Mouse (Mus musculus): ENCODE measurements at regions not wholly inside any gene's neighbourhood (a gene's known extent, or its start where the extent isn't known, plus 50 kb on each side); places are given as distances from the start of the nearest gene placed in this dataset.
"Not testable (repeated sequence)": the region's sequence is repeated elsewhere in the genome, so short reads cannot be mapped to it uniquely, and the experiment has no call there.

GRCm38 (mm10) chr9:14060257-14060656 is 214.6 kb upstream of the Sesn3 start:
- no peak for DNase-seq

DNA sequence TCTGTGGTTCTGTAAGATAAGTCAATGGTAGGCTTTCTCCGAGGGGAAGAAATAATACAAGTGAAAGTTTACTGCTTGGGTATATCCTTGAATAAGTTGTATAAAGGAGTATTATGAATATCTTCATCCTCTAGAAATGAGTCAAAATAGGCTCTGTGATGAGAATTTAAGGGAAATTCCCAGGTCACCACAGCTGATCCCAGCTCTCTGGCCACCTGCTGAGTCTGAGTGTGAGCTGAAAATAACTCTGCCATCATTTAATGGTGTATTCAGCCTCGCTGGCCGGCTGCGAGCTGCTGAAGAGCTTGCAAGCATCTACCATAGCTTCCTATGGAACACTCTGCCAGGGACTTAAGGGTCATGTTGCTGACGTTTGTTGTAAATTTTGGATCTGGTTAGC is 213.5 kb upstream of the Sesn3 start:
- no peak for DNase-seq

- no peak for DNase-seq
These were observed 213.0 kb upstream of the Sesn3 start for GRCm38 (mm10) chr9:14061840-14062239.

DNA sequence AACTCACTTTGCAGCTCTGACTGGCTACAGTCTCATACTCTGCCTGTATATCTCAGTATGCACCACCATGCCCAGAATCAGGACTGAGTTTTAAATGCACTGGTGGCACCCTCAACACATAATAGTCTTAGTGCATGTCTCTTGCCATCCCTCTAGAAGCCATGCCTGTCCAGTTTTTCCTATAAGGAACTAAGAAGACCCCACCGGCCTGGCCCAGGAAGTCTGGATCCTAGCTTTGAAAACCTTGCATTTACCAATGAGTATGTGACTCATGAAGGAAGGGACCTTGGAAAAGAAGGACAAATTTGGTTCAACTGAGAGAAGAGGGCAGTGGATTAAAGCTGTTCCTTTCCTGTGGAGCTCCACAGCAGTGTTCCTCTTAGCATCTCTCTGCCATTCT is 212.2 kb upstream of the Sesn3 start:
- no peak for DNase-seq

GRCm38 (mm10) chr9:14066741-14067140 is 208.1 kb upstream of the Sesn3 start:
- not testable (repeated sequence) for DNase-seq

DNA sequence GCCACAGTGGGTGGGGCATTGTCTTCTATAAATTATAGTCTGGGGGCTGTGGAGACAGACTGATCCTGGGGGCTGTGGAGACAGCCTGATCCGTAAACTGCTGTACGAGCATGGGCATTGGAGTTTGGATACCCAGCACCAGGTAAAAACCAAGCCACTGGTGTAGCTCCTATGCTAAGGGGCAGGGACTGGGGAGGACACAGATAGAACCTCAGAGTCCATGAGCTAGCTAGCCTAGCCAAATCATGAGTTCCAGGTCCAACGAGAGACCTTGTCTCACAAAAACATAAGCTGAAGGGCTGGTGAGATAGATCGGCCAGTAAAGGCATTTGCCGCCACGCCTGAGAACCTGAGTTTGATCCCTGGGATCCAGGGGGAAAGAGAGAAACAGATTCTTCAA is 205.8 kb upstream of the Sesn3 start:
- DNase-seq: no peak

DNA sequence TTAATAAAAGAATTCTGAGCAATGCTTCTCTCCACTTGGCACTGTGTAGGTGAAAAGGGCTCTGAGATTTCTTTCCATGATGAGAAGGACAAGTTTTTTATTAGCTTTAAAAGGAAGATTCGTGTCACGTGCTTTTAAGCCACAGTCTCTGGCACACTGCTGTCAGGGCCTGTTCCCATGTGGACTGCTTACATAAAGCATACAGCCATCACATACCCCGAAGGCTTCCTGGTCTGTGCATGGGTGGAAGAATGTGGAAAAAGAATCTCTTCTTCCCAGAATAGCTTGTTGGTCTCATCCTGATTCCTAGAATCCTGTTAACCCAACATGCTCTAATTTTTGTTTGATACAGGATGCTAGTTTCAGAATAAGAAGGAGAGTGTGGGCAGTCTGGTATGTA is 205.1 kb upstream of the Sesn3 start:
- no peak for DNase-seq

DNA sequence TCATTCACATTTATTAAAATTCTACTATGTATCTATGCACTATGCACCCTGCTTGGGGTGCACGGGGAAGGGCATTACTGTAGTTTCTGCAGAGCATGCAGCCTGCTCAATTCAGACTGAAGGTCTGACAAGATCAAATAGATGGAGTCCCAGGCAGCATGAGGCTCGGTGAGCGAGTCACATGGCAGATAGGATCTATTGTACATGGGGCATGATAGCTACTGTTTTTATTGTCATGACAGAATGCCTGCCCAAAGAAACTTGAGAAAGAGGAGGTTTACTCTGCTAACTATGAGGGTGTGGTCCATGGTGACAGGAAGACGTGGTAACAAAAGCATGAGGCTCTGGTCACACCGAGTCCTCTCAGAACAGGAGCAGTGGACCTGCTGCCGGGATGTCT is 203.1 kb upstream of the Sesn3 start:
- no peak for DNase-seq

- no peak for DNase-seq
These were observed 201.9 kb upstream of the Sesn3 start for GRCm38 (mm10) chr9:14072950-14073349.

DNA sequence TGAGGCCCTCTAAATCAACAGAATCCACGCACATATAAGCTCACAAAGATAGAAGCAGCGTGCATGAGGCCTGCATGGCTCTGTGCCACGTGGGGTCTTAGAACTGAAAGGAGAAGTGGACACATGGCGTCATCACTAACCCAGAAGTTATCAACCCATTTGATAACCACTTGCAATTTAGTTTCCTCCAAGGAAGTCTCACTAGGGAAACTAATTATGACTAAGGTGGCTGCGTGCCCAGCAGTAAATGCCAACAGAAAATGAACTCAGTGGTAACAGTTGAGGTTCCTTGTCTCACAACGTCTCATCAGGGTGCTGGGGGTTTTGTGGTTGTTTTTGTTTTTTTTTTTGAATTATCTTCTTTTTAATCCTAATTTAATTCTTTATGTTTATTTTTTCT is 200.6 kb upstream of the Sesn3 start:
- no peak for DNase-seq

DNA sequence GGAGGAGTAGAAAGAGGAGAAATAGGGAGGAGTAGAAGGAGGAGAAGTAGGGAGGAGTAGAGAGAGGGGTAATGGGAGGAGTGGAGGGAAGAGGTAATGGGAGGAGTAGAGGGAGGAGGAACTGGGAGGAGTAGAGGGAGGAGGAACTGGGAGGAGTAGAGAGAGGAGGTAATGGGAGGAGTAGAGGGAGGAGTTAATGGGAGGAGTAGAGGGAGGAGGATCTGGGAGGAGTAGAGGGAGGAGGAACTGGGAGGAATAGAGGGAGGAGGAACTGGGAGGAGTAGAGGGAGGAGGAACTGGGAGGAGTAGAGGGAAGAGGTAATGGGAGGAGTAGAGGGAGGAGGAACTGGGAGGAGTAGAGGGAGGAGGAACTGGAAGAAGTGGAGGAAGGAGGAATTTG is 200.0 kb upstream of the Sesn3 start:
- not testable (repeated sequence) for DNase-seq

GRCm38 (mm10) chr9:14075452-14075851 is 199.4 kb upstream of the Sesn3 start:
- peak; percentile 51 for DNase-seq

- DNase-seq: no peak
These were observed 199.0 kb upstream of the Sesn3 start for GRCm38 (mm10) chr9:14075868-14076267.

- DNase-seq: no peak
These were observed 198.1 kb upstream of the Sesn3 start for GRCm38 (mm10) chr9:14076728-14077127.

DNA sequence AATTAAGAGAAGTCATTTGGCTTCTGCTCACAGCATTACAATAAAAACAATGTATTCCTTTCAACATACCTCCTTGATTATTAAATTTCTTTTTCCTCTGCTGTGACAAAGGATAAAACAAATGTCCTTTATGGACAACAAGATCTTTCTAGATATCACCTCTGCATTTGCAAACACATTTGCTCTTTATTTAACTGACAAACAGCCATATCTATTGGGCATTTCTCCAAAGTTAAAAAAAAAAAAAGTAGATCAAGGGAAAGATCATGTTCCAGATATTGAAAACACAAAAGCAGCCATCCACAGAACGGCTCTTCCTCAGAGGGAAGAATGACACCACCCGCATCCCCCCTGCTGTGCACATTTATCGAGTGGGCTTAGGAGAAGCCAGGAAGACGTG is 193.7 kb upstream of the Sesn3 start:
- DNase-seq: no peak

GRCm38 (mm10) chr9:14086201-14086600 is 188.7 kb upstream of the Sesn3 start:
- no peak for DNase-seq

DNA sequence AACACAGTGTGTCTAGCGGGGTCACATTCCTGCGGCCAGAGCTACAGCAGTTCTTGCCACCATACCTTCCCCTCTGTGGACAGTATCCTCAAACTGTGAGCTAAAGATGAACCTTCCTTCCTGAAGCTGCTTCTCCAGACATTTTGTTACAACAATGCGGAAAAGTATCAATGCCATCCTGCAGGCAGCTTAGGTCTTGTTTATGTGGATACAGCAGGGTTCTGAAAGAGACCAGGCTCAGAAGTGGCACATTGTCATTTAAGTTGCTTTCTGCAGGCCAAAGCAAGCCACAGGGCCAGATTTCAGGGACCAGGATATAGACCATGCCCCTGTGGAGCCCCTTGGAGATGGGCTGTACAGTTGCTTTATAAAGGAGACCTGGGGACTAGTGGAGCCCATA is 188.3 kb upstream of the Sesn3 start:
- no peak for DNase-seq

- DNase-seq: no peak
These were observed 187.0 kb upstream of the Sesn3 start for GRCm38 (mm10) chr9:14087874-14088273.

GRCm38 (mm10) chr9:14089791-14090256 is 185.0 kb upstream of the Sesn3 start:
- peak; percentile 49 for DNase-seq

DNA sequence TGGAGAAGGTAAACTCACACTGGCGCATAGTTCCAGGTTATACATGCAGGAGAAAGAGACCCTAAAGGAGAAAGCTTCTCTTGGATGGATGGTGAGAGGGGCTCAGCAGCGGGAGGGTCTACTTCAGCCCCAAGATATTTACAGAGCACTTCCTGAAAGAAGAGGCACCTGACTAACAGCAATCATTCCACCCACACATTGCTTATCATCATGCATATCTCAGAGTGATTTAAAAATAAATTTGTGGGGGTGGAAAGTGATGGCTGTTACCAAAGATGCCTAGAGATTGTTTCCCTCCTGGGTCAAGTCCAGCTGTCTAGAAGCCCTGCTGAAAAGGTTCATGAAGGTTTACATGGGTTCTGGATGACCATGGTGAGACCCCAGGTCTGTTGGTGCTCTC is 184.4 kb upstream of the Sesn3 start:
- DNase-seq: no peak

- DNase-seq: no peak
These were observed 183.6 kb upstream of the Sesn3 start for GRCm38 (mm10) chr9:14091099-14091930.

DNA sequence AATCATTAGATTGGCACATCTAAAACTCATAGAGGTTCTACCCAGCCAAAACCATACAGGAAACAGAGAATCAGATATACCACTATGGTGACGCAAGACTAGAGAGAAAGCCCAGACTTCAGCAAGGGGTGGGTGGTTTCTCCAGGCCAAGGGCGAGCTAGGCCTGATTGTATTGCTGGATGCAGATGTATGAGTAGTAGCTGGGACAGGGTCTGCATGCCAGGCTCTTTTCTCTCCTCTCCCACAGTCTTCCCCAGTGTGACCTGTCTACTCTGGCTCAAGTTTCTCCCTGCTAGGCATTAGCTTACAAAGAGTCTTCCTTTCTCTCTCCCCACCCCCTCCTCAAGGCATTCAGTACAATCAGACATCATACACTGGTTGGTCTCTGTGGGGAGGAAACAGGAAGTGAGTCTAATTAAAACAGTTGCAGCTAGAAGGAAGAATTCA is 181.8 kb upstream of the Sesn3 start:
- DNase-seq: no peak

GRCm38 (mm10) chr9:14103538-14103937 is 171.3 kb upstream of the Sesn3 start:
- DNase-seq: no peak

- DNase-seq: no peak
These were observed 169.9 kb upstream of the Sesn3 start for GRCm38 (mm10) chr9:14104921-14105320.

DNA sequence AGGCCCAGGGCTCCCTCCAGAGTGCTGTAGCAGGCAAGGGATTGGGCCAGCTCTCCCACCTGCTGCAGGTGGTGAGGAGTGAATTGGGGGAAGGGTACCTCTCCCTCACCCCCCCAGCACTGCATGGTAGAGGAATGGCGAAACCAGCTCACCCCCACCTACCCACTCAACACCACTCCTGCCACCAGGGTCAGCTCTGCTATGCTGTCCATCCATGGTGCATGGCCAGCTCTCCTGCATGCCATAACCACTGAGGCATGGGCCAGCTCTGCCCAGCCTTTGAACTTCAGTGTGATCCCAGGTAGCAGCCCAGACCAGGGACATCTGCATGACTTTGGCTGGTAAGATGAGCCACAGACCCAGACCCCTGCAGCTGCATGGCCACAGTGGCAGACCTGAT is 168.5 kb upstream of the Sesn3 start:
- no peak for DNase-seq
